Mouse (Mus musculus) olfactory bulb, adult 2 months (tissue): ENCODE measurements around the gene Tle6. TPM values are rescaled to one million over a fixed set of nuclear protein-coding genes. Genes with fewer than 3 reads are reported as not detected.
A peak's percentile ranks its signal among the peaks of the same experiment; 100 is the strongest.

ENCODE experiments used
- H3K27ac ChIP-seq: fragments of 200-500 bp; 2 replicates; pipeline ENCODE4 v1.5.1; 2012; ENCODE audit warnings: low read depth, low read length; ENCODE audit not compliant: insufficient read depth
- H3K4me1 ChIP-seq: fragments of 200-500 bp; 2 replicates; pipeline ENCODE4 v1.6.1; 2012; ENCODE audit warnings: low read length; ENCODE audit not compliant: control insufficient read depth, insufficient read depth
- H3K4me3 ChIP-seq: fragments of 200-500 bp; 2 replicates; pipeline ENCODE4 v1.5.1; 2012; ENCODE audit warnings: mild to moderate bottlenecking, low read depth, low read length, moderate library complexity; ENCODE audit not compliant: insufficient read depth
- CTCF ChIP-seq: fragments of 200-500 bp; IDR thresholded peaks from 2 replicates; pipeline ENCODE4 v1.5.1; 2012; ENCODE audit warnings: low read depth, mild to moderate bottlenecking, low read length, moderate library complexity; ENCODE audit not compliant: insufficient read depth
- POLR2A ChIP-seq: fragments of 200-500 bp; IDR thresholded peaks from 2 replicates; pipeline ENCODE4 v1.6.1; 2012; ENCODE audit warnings: mild to moderate bottlenecking, low read depth, low read length, moderate library complexity; ENCODE audit not compliant: insufficient read depth
- WGBS: fragments of 180-500 bp; shearing (Covaris S2); methylation state at CpG from one replicate; pipeline ENCODE4 v1.1.7; 2018; 5-methylcytosine and 5-hydroxymethylcytosine counted together
- polyA plus RNA-seq: library from polyadenylated mRNA; stranded (reverse); fragments of >200 nt; gene quantifications from 2 replicates; pipeline ENCODE4 v1.2.4, GENCODE M21; 2012; ENCODE audit warnings: low replicate concordance; ENCODE audit not compliant: missing spikeins, insufficient read depth, insufficient read length

The Tle6 gene
- polyA plus RNA-seq, 1 experiment = not detected

DNA sequence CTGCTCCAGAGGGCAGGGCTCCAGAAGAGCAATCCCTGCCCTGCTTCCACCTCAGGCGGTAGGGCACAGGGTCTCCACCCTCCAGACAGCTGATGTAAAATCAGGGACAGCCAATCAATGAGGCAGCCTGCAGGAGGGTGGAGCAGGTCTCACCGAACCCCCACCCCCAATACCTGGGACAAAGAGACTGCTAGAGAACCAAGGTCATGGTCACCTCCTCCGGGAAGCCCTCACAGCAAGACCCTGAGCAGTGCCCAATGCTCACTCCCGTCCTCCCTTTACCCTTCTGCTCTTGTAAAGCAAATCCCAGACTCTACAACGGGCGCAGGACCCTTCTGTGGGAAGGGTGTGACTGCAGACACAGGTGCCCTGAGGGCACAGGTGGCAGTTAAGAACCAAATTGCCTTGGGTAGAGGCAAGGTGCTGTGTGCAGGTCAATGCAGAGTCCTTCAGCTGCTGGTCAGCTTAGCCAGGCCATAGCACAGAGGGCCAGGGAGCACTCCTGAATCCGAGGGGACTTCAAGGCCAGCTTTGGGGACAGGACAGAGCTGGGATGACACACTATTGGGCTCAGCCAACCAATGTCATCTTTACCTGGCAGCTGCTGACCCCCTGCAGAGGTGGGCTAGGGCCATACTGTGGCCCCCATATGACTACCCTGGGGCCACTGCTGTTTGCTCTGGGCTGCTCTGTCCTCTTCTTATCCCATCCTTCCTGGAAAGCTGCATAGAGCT is 58.0 kb downstream of the Tle6 start:
- peak overlapping the region; percentile 84; the same call in 1 of the 2 replicates for H3K4me3 ChIP-seq

DNA sequence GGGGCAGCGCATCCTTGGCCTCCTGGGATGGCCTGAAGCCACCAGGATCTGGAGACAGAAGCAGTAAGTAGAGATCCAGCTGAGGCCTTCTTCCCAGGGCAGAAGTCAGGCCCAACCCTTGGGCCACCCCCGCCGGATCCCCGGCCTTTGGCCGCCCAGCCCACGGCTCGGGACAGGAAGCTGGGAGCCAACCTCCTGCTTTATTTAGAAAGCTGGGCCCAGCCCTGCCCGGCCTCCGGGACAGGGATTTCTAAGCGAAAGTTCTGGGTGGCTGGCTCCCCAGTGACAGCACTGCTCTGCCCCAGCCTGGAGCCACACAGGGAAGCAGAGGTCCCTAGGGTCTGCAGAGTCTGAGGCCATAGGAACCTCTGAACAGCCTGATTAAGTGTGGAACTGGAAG is 59.1 kb downstream of the Tle6 start:
- WGBS = 77% methylated on average over 10 of the region's 10 CpGs
- Histone ChIP-seq H3K27ac (no peak overlapping the region; the same call in 1 of the 2 replicates), H3K4me1 (peaks cover 43% of the 10 kb centered on the region), H3K4me3 (no peak overlapping the region)
- no peak for TF ChIP-seq POLR2A

More for the DNA sequence above, 58.0 kb downstream of the Tle6 start:
- H3K4me1 ChIP-seq = peaks cover 43% of the 10 kb centered on the region
- H3K27ac ChIP-seq = no peak overlapping the region
- TF ChIP-seq POLR2A (no peak), CTCF (no peak)
- 75% methylated on average over 7 of the region's 7 CpGs for WGBS

DNA sequence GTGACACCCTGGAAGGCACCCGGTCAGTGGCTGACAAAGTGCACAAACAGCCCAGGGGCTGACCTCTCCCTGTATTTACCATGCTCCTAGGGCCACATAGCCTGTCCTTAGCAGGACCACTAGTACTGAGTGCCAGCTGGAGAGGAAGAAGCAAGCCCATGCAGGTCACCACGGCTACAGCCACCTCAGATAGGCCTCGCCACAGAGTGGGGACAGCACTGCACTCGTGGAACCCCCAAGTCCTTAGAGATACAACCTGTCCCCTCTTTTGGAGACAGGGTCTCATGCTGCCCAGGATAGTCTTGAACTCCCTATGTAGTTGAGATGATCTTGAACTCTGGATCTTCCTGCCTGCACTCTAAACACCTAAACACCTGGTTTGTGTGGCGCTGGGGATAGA is 59.5 kb downstream of the Tle6 start:
- Histone ChIP-seq H3K4me3 (no peak overlapping the region), H3K4me1 (peaks cover 43% of the 10 kb centered on the region), H3K27ac (no peak overlapping the region)
- TF ChIP-seq POLR2A (no peak), CTCF (no peak)
- WGBS = 76% methylated on average over 5 of the region's 5 CpGs

Other genes starting within 250 kb of the Tle6 start
- gene Mfsd12, start 243.6 kb downstream of the Tle6 start, polyA plus RNA-seq = not detected in 2 replicates
- not detected in 2 replicates for gene 4930404N11Rik, start 235.3 kb downstream of the Tle6 start, polyA plus RNA-seq
- gene Fzr1, start 222.6 kb downstream of the Tle6 start, polyA plus RNA-seq = not detected in 2 replicates
- gene Dohh, start 216.6 kb downstream of the Tle6 start, polyA plus RNA-seq = not detected in 2 replicates
- not detected in 2 replicates for gene Gm48551, start 216.6 kb downstream of the Tle6 start, polyA plus RNA-seq
- not detected in 2 replicates for gene Gm48552, start 212.1 kb downstream of the Tle6 start, polyA plus RNA-seq
- not detected in 2 replicates for gene Smim24, start 208.0 kb downstream of the Tle6 start, polyA plus RNA-seq
- gene Nfic, start 145.4 kb downstream of the Tle6 start, polyA plus RNA-seq = not detected in 2 replicates
- gene Celf5, start 118.4 kb downstream of the Tle6 start, polyA plus RNA-seq = not detected in 2 replicates
- 181 TPM in 1 of 2 replicates, not detected in the other for gene Ncln, start 104.7 kb downstream of the Tle6 start, polyA plus RNA-seq
- not detected in 2 replicates for gene S1pr4, start 100.9 kb downstream of the Tle6 start, polyA plus RNA-seq
- gene Gna15, start 76.8 kb downstream of the Tle6 start, polyA plus RNA-seq = not detected in 2 replicates
- gene Gna11, start 55.9 kb downstream of the Tle6 start, polyA plus RNA-seq = not detected in 2 replicates
- gene Aes, start 41.6 kb downstream of the Tle6 start, polyA plus RNA-seq = 1,500 TPM in 1 of 2 replicates, not detected in the other
- not detected in 2 replicates for gene Tle2, start 26.5 kb downstream of the Tle6 start, polyA plus RNA-seq
- gene BC025920, start 5.2 kb upstream of the Tle6 start, polyA plus RNA-seq = not detected in 2 replicates
- gene Sirt6, start 26.7 kb upstream of the Tle6 start, polyA plus RNA-seq = not detected in 2 replicates
- gene Ankrd24, start 27.5 kb upstream of the Tle6 start, polyA plus RNA-seq = not detected in 2 replicates
- not detected in 2 replicates for gene Gm10778, start 48.0 kb upstream of the Tle6 start, polyA plus RNA-seq
- gene Zfp433, start 103.8 kb upstream of the Tle6 start, polyA plus RNA-seq = not detected in 2 replicates
- gene Gm3055, start 170.1 kb upstream of the Tle6 start, polyA plus RNA-seq = not detected in 2 replicates
- not detected in 2 replicates for gene Gm4767, start 211.1 kb upstream of the Tle6 start, polyA plus RNA-seq